Mouse (Mus musculus) thymus, postnatal 4 days (tissue): Measurements from ENCODE around the gene Eda2r.

Experiments used
- DNase-seq: peaks from one replicate; pipeline ENCODE4 v3.0.0; 2021

Gene Eda2r

GRCm38 (mm10) chrX:97377065-97377421, at the start of gene Eda2r:
Gene Eda2r, minus strand, starts transcription at chrX:97377216.
- no peak for DNase-seq

GRCm38 (mm10) chrX:97397872-97398271, 20.9 kb upstream of the Eda2r start:
- no peak for DNase-seq

- DNase-seq, result no peak
Observed at GRCm38 (mm10) chrX:97378076-97378475, 1.1 kb upstream of the Eda2r start.

GRCm38 (mm10) chrX:97376321-97377064, 523 bp downstream of the Eda2r start:
- DNase-seq, result no peak

DNA sequence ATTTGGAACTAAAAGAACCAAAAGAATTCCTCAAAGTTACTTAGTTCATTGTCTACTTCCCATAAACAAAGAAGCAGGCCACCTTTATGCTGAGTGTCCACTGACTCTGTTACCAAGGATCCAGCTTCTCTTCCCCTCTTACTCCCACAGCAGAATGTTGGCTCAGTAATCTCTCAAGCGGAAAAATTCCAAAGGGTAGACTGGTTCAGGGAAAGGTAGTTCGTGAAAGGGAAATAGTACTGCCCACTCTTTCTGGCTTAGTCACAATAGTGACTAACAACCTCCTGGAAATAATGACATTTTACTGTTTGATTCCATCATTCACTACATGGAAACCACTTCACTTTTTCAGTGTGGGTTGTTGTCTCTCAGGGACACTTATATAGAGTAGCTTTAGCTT, 4.2 kb downstream of the Eda2r start:
- no peak for DNase-seq

DNA sequence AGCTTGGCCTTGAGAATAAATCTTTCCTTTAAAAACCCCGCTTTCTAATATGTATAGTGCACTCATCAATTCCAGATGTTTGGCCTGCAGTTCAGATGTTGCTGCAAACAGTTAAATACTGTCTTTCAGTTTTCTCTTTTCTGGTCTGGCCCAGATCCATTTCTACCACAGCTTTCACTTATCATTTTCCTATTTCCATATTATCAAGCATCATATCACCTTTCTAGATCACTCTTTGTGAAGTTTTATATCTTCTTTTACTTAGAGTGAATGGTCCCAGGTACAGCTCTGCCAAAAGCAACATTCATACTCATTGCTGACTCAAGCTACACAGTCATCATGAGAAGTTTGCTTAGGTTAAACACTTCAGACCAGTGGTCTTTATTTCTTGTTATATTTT, 7.8 kb downstream of the Eda2r start:
- DNase-seq, result no peak

GRCm38 (mm10) chrX:97368741-97369140, 8.3 kb downstream of the Eda2r start:
- no peak for DNase-seq

DNA sequence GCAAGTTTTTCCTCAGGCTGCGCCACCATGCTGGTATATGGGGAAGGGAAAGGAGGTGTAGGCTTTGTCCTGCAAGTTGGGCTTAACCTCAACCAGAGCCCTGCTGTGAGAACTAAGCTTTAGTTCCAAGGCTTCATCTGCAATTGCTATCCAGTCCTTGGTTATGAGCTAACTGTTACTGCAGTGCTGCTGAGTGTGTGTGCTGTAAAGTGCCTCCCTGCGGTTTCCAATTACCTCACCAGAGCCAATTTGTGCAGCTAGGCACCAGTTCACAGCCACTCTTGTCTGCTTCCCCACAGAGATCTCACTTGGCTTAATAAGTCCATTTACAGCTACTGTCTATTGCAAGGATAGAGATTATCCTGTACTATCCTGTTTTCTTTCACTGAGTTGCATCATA, 16.1 kb downstream of the Eda2r start:
- no peak for DNase-seq

GRCm38 (mm10) chrX:97327891-97328290, 49.1 kb downstream of the Eda2r start:
- no peak for DNase-seq
